Mouse (Mus musculus) olfactory bulb, adult 2 months (tissue): ENCODE results near the gene Steap2.
"Not testable (repeated sequence)": the region's sequence is repeated elsewhere in the genome, so short reads cannot be mapped to it uniquely, and the experiment has no call there.

Experiments used
- CTCF ChIP-seq: fragments of 200-500 bp; IDR thresholded peaks from 2 replicates; pipeline ENCODE4 v1.5.1; 2012; ENCODE audit warnings: low read depth, mild to moderate bottlenecking, low read length, moderate library complexity; ENCODE audit not compliant: insufficient read depth
- POLR2A ChIP-seq: fragments of 200-500 bp; IDR thresholded peaks from 2 replicates; pipeline ENCODE4 v1.6.1; 2012; ENCODE audit warnings: mild to moderate bottlenecking, low read depth, low read length, moderate library complexity; ENCODE audit not compliant: insufficient read depth

DNA sequence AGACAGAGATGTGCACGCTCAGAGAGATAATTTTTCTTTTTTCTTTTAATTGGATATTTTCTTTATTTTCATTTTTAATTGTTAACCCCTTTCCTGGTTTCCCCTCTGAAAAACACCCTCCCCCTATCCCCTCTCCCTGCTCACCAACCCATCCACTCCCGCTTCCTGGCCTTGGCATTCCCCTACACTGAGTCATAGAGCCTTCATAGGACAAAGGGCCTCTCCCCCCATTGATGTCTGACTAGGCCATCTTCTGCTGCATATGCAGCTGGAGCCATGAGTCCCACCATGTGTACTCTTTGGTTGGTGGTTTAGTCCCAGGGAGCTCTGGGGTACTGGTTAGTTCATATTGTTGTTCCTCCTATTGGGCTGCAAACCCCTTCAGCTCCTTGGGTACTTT lies 9.4 kb downstream of the Steap2 start:
- TF ChIP-seq POLR2A, CTCF: not testable (repeated sequence)
